Mouse (Mus musculus): Measurements from ENCODE around the gene Kremen1. TPM values are rescaled to one million over a fixed set of nuclear protein-coding genes. Genes with fewer than 3 reads are reported as not detected.

The Kremen1 gene
- total and polyA plus RNA-seq, 3 experiments, result 1.3 to 4.1 TPM; not detected in 1

- TF ChIP-seq NRF1 (IDR thresholded peaks at IDR 0.05; ENCODE audit: insufficient read depth, low read depth, low read length, poor library complexity, severe bottlenecking), result no peak
- TF ChIP-seq SMC3 (IDR thresholded peaks at IDR 0.05; ENCODE audit: low read depth, low read length), result no peak
- no peak for TF ChIP-seq MAFK (IDR thresholded peaks at IDR 0.05; ENCODE audit: borderline replicate concordance, low read depth, low read length)
- no peak for TF ChIP-seq GATA1 (IDR thresholded peaks at IDR 0.05; ENCODE audit: low read depth, low read length)
- no peak for TF ChIP-seq USF1 (IDR thresholded peaks at IDR 0.05; ENCODE audit: low read depth, low read length)
- no peak for TF ChIP-seq MEF2A (IDR thresholded peaks at IDR 0.05; ENCODE audit: extremely low read depth, insufficient replicate concordance, low read depth, low read length, poor library complexity, severe bottlenecking)
- TF ChIP-seq MAZ (IDR thresholded peaks at IDR 0.05; ENCODE audit: low read depth, low read length), result no peak
- no peak for TF ChIP-seq NELFE (IDR thresholded peaks at IDR 0.05; ENCODE audit: low read depth, low read length)
- TF ChIP-seq E2F4 (IDR thresholded peaks at IDR 0.05; ENCODE audit: borderline replicate concordance, low read depth, low read length), result no peak
- no peak for TF ChIP-seq CHD2 (IDR thresholded peaks at IDR 0.05; ENCODE audit: low read length)
- no peak for TF ChIP-seq USF2 (IDR thresholded peaks at IDR 0.05; ENCODE audit: borderline replicate concordance in 1 of 2, insufficient read depth in 1 of 2, low read depth in 1 of 2, low read length in 2 of 2)
- no peak for TF ChIP-seq KAT2A (conservative IDR thresholded peaks at IDR 0.05; ENCODE audit: low read depth, low read length)
- no peak for TF ChIP-seq ELF1 (IDR thresholded peaks at IDR 0.05; ENCODE audit: low read depth, low read length)
- TF ChIP-seq MYB (IDR thresholded peaks at IDR 0.05; ENCODE audit: low read depth, low read length), result no peak
- TF ChIP-seq CTCF (IDR thresholded peaks at IDR 0.05 in 2 of 3, conservative IDR thresholded peaks at IDR 0.05 in 1 of 3; ENCODE audit: control insufficient read depth in 1 of 3, insufficient read depth in 1 of 3, low read depth in 2 of 3, low read length in 3 of 3, poor library complexity in 1 of 3, severe bottlenecking in 1 of 3), result no peak
- no peak for TF ChIP-seq SIN3A (IDR thresholded peaks at IDR 0.05; ENCODE audit: low read length)
- no peak for TF ChIP-seq MAX (IDR thresholded peaks at IDR 0.05; ENCODE audit: low read length)
- TF ChIP-seq JUND (IDR thresholded peaks at IDR 0.05; ENCODE audit: low read depth, low read length), result no peak
- TF ChIP-seq UBTF (IDR thresholded peaks at IDR 0.05; ENCODE audit: borderline replicate concordance, insufficient read depth, low read depth, low read length), result no peak
- H3K79me2 ChIP-seq (ENCODE audit: control insufficient read depth, insufficient read depth, low read length, poor library complexity), result no peaks in the 10 kb centered on the region
- H3K36me3 ChIP-seq (ENCODE audit: control insufficient read depth in 1 of 2, insufficient read depth in 2 of 2, low read length in 2 of 2), result no peaks in the 10 kb centered on the region
- no peak overlapping the region for H3K27ac ChIP-seq (ENCODE audit: control insufficient read depth, low read depth, low read length)
- H3K9ac ChIP-seq (ENCODE audit: control insufficient read depth, low read depth, low read length, poor library complexity, severe bottlenecking), result no peak overlapping the region
- no peaks in the 10 kb centered on the region for H3K4me1 ChIP-seq (ENCODE audit: control insufficient read depth in 1 of 2, insufficient read depth in 2 of 2, low read length in 2 of 2)
- no peaks in the 10 kb centered on the region for H3K9me3 ChIP-seq (replicated peaks; ENCODE audit: insufficient read depth, low read length)
- no peak overlapping the region for H3K4me3 ChIP-seq (ENCODE audit: control insufficient read depth in 1 of 2, insufficient read depth in 1 of 2, low read depth in 2 of 2, low read length in 2 of 2)
- DNase-seq (ENCODE audit: low read depth, low spot score), result no peak
- H3K27me3 ChIP-seq (ENCODE audit: control insufficient read depth in 1 of 2, insufficient read depth in 2 of 2, low read length in 2 of 2), result peaks cover 2 to 10% of the 10 kb centered on the region in 2 experiments
Observed at GRCm38 (mm10) chr11:5192084-5192516, 69.3 kb downstream of the Kremen1 start.

- Histone ChIP-seq H3K27me3 (ENCODE audit: control insufficient read depth in 1 of 2, insufficient read depth in 2 of 2, low read length in 2 of 2) (peaks cover 2 to 10% of the 10 kb centered on the region in 2 experiments), H3K9me3 (replicated peaks; ENCODE audit: insufficient read depth, low read length) (no peaks in the 10 kb centered on the region), H3K4me1 (ENCODE audit: control insufficient read depth in 1 of 2, insufficient read depth in 2 of 2, low read length in 2 of 2) (no peaks in the 10 kb centered on the region), H3K36me3 (ENCODE audit: control insufficient read depth in 1 of 2, insufficient read depth in 2 of 2, low read length in 2 of 2) (no peaks in the 10 kb centered on the region), H3K79me2 (ENCODE audit: control insufficient read depth, insufficient read depth, low read length, poor library complexity) (no peaks in the 10 kb centered on the region), H3K9ac (ENCODE audit: control insufficient read depth, low read depth, low read length, poor library complexity, severe bottlenecking) (no peak overlapping the region), H3K27ac (ENCODE audit: control insufficient read depth, low read depth, low read length) (no peak overlapping the region), H3K4me3 (ENCODE audit: control insufficient read depth in 1 of 2, insufficient read depth in 1 of 2, low read depth in 2 of 2, low read length in 2 of 2) (no peak overlapping the region)
- DNase-seq (ENCODE audit: low read depth, low spot score), result no peak
- TF ChIP-seq SIN3A (IDR thresholded peaks at IDR 0.05; ENCODE audit: low read length) (no peak), MYB (IDR thresholded peaks at IDR 0.05; ENCODE audit: low read depth, low read length) (no peak), TCF12 (IDR thresholded peaks at IDR 0.05; ENCODE audit: low read depth, low read length) (no peak), ELF1 (IDR thresholded peaks at IDR 0.05; ENCODE audit: low read depth, low read length) (no peak), MYC (IDR thresholded peaks at IDR 0.05; ENCODE audit: low read depth, low read length) (no peak), ETS1 (IDR thresholded peaks at IDR 0.05; ENCODE audit: low read depth, low read length) (no peak), USF1 (IDR thresholded peaks at IDR 0.05; ENCODE audit: low read depth, low read length) (no peak), GABPA (IDR thresholded peaks at IDR 0.05; ENCODE audit: low read depth, low read length) (no peak), HCFC1 (IDR thresholded peaks at IDR 0.05; ENCODE audit: low read depth, low read length) (no peak), CTCF (IDR thresholded peaks at IDR 0.05 in 2 of 3, conservative IDR thresholded peaks at IDR 0.05 in 1 of 3; ENCODE audit: control insufficient read depth in 1 of 3, insufficient read depth in 1 of 3, low read depth in 2 of 3, low read length in 3 of 3, poor library complexity in 1 of 3, severe bottlenecking in 1 of 3) (no peak), TAL1 (IDR thresholded peaks at IDR 0.05; ENCODE audit: low read length) (no peak), ZC3H11A (IDR thresholded peaks at IDR 0.05; ENCODE audit: low read depth, low read length) (no peak), NELFE (IDR thresholded peaks at IDR 0.05; ENCODE audit: low read depth, low read length) (no peak), RCOR1 (IDR thresholded peaks at IDR 0.05; ENCODE audit: low read depth, low read length) (no peak), MAZ (IDR thresholded peaks at IDR 0.05; ENCODE audit: low read depth, low read length) (no peak), BHLHE40 (IDR thresholded peaks at IDR 0.05; ENCODE audit: borderline replicate concordance, low read depth, low read length) (no peak), KAT2A (conservative IDR thresholded peaks at IDR 0.05; ENCODE audit: low read depth, low read length) (no peak)
Observed at GRCm38 (mm10) chr11:5189239-5189933, 72.0 kb downstream of the Kremen1 start.
